Mouse (Mus musculus): ENCODE data around the gene Tmbim1. TPM values are rescaled to one million over a fixed set of nuclear protein-coding genes. Genes with fewer than 3 reads are reported as not detected.
A peak's percentile ranks its signal among the peaks of the same experiment; 100 is the strongest.
"Not testable (repeated sequence)": the region's sequence is repeated elsewhere in the genome, so short reads cannot be mapped to it uniquely, and the experiment has no call there.

Gene Tmbim1
- polyA plus RNA-seq, 1 experiment: 120 TPM

GRCm38 (mm10) chr1:74326916-74327315 is 21.5 kb upstream of the Tmbim1 start:
- not testable (repeated sequence) for DNase-seq (ENCODE audit: low spot score)

DNA sequence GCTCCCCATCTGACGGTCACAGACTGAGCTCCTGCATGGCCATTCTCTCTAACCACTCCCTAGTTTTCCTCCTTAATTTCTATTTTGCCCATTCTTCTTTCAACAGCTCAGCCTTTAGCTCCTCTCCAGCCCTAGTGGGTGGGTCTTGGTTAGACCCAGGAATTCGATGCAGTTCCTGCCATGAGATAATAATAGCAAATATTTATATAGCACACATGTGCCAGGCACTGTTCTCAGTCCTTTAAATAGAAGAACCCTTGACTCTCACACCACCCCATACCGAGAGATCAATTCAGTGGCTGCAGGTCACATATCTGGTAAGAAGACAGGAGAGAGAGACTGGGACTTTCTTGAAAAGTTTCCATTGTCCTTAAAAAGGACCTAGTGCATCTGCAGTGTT is 16.0 kb upstream of the Tmbim1 start:
- DNase-seq (ENCODE audit: low spot score): no peak

GRCm38 (mm10) chr1:74318711-74319110 is 13.3 kb upstream of the Tmbim1 start:
- no peak for DNase-seq (ENCODE audit: low spot score)

DNA sequence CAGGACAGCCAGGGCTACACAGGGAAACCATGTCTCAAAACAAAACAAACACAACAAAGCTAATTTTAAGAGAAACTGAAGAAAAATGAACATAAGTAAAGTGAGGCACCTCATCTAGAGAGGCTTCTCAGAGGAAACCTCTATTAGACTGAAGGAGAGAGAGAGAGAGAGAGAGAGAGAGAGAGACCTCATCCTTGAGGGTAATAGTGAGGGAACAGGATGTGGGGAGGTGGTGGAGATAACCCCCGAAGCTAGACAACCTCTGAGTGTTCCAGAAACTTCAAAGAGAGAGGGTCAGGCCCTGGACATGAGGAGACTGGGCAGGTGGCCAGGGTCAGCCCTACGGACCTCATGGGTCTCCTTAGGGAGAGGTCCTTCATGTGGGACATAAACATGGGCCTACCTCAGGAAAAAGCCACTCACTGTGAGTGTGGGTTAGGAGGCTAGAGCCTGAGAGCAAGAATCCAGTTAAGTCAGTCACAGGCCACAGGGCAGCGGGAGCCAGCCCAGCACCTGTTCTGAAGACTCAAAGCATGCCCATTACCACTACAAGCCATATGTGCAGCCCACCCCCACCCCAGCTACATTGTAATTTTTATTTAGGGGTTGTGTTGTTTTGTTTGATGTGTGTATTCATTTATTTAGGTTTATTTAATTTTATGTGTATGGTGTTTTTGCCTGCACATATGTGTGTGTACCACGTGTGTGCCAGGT is 10.8 kb upstream of the Tmbim1 start:
- no peak for DNase-seq (ENCODE audit: low spot score)

DNA sequence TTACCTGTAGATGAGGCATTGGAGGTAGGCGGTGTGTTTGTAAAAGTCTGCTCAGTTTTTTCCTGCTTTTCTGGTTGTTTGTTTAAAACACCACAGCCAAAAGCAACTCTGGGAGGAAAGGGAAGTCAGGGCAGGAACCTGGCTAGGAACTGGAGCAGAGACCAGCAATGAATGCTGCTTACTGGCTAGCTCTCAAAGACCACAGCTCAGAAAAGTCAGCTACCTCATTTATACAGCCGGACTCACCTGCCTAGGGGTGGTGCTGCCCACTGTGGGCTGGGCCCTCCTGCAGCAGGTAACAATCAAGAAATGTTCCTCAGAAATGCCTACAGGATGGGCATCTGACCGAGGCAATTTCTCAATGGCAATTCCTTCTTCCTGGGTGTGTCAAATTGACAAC is 9.4 kb upstream of the Tmbim1 start:
- DNase-seq (ENCODE audit: low spot score): no peak

DNA sequence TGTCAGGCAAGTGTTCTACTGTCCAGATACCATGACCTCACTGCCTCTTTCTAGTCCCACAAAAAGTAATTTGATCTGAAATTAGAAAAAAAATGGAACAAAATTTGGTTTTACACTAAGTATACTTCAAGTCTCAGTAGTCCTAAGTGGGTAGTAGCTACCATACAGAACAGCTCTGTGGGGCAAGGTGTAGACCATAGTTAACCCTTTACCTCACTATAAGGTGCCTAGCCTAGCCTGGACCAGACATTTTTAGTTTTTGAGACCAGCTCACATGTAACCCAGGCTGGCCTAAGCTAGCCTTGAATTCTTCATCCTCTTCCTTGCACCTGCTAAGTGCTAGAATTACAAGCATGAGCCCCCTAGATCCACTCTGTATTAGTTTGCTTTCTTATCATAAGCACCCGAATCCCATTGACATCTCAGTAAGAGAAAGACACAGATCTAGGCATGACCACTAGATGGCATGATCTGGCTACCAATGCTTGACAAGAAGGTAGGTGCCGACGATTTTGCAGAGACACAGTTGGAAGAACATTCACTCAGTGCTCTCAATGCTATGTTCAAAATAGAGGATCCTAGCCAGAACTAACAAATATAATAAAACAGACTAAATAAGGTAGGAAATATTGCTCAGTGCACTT is 7.7 kb upstream of the Tmbim1 start:
- DNase-seq (ENCODE audit: low spot score): no peak

GRCm38 (mm10) chr1:74309767-74310166 is 4.3 kb upstream of the Tmbim1 start:
- no peak for DNase-seq (ENCODE audit: low spot score)

GRCm38 (mm10) chr1:74308001-74308964 is 2.9 kb upstream of the Tmbim1 start:
- no peak for DNase-seq (ENCODE audit: low spot score)

DNA sequence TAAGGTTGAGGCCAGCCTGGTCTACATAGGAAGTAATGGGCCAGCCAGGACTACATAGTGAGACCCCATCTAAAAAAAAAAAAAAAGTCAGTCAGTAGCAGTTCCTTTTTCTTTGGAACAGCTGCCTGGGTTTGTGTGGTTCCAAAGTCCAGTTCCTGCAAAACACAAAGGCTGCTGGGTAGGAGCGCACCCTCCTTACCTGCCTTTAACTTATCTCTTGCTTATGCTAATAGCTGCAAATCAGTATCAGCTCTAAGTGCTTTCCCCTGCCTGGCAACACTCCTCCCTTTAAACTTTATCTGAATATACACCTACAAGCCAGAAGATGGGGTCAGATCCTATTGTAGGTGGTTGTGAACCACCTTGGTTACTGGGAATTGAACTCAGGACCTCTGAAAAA is 1.7 kb upstream of the Tmbim1 start:
- no peak for DNase-seq (ENCODE audit: low spot score)

DNA sequence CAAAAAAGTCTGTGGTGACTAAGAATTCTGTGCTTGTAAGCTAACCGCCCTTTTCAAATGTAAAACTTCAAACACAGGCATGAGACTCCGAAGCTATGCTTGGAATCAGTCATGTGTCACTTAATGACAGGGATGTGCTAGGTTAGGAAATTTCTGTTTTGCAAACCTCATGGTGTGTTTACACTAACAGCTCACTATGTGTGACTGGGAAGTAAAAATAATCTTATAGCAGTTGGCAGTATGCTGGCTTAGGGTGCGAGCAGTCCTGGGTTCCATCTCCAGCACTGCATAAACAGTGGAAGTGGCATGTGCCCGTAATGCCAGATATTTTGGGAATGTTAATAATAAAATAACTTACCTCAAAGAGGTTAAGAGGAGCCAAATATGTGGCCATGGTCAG is 476 bp downstream of the Tmbim1 start:
- no peak for DNase-seq (ENCODE audit: low spot score)

DNA sequence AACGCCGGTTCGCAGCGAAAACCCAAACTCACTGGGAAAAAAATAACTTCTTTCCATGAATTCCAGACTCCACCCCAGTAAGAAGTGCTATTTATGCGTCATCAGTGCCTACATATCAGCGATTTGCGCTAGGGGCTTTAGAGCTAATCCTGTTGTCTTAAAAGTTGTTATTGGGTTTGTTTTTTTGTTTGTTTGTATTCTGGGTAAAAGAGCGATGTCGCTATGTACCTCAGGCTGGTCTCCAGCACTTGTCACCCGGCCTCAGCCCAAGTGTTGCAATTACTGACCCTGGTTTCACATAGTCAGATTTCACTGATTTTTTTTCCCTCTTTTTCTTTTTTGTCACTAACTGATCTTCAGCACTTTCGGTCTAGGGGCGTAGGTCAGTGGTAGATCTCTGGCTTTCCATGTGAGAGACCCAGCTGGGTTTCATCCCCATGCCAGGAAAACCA is 1.1 kb downstream of the Tmbim1 start:
- no peak for DNase-seq (ENCODE audit: low spot score)

- peak; percentile 83 for DNase-seq (ENCODE audit: low spot score)
Observed at GRCm38 (mm10) chr1:74303509-74304338, 1.7 kb downstream of the Tmbim1 start.

DNA sequence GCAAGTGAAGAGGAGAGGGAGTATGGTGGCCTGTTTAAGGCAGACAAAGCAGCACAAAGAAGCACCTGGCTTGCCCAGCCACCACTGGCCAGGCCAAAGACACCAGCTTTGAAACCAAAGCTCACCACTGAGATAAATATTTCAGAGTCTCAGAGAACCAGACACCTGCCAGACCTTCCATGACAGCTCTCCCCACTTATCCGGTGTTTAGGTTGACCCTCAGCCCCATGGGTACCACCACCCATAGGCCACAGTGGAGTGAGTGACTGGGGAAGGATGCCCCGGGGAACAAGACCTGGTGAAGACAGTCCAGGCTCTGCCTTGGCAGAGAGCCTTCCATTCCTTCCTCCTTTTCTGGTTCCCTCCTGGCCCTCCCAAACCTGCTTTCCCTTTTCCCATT is 2.6 kb downstream of the Tmbim1 start:
- no peak for DNase-seq (ENCODE audit: low spot score)

DNA sequence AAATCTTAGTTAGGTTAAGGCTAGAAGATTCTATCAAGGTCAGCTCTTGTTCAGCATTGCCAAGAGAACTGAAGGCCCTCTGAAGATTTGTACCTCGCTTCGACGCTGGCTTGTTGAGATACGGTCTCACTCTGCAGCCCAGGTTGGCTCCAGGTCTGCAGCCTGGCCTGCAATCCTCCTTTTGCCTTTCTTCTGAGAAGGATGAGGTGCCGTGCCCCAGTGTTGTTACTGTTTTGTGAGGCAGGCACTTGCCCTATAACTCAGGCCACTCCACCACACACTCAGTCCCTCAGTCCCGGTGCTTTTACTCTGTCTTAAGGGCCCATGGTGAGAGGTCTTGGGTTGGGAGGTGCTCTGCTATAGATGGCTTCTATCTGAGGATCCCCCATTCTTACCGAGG is 3.2 kb downstream of the Tmbim1 start:
- DNase-seq (ENCODE audit: low spot score): no peak

- DNase-seq (ENCODE audit: low spot score): no peak
Observed at GRCm38 (mm10) chr1:74300347-74301110, 4.9 kb downstream of the Tmbim1 start.

- DNase-seq (ENCODE audit: low spot score): no peak
Observed at GRCm38 (mm10) chr1:74298996-74299395, 6.4 kb downstream of the Tmbim1 start.

GRCm38 (mm10) chr1:74298157-74298750 is 7.2 kb downstream of the Tmbim1 start:
- no peak for DNase-seq (ENCODE audit: low spot score)

DNA sequence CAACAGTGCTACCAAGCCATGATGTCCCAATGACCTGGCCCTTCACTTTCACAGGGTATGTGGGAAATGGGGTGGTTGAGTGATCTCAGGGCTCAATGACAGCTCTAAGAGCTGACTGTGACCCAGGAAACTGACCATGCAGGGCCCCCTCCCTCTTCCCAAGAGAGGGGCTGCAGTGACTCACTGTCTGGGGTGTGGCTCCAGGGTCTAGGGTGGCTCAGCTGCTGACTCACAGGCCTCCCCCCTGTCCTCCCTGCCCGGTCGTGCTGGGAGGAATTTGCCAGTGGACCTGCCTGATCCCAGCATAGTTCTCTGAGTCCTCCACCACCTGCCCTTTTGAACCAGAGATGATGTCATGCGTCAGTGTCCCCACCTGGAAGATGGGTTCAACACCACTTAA is 8.2 kb downstream of the Tmbim1 start:
- peak; percentile 59 for DNase-seq (ENCODE audit: low spot score)

DNA sequence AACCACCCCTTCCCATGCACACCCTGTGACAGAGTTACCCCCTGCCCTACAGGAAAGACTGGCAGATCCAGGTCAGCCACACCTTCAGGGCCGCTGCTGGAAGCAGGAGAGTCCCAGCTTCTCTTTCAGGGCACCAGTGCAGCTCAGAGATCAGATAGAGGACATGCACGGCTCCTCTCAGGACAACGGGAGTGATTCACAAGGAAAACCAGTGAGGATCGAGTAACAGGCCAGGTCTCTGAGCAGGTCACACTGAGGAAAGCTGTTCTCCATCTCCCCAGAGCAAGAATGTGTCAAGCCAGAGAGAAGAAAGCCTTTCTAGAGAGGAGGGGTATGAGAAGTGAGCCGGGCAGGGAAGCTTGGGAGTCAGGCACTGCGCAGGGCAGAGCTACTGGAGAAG is 8.9 kb downstream of the Tmbim1 start:
- DNase-seq (ENCODE audit: low spot score): peak; percentile 54

DNA sequence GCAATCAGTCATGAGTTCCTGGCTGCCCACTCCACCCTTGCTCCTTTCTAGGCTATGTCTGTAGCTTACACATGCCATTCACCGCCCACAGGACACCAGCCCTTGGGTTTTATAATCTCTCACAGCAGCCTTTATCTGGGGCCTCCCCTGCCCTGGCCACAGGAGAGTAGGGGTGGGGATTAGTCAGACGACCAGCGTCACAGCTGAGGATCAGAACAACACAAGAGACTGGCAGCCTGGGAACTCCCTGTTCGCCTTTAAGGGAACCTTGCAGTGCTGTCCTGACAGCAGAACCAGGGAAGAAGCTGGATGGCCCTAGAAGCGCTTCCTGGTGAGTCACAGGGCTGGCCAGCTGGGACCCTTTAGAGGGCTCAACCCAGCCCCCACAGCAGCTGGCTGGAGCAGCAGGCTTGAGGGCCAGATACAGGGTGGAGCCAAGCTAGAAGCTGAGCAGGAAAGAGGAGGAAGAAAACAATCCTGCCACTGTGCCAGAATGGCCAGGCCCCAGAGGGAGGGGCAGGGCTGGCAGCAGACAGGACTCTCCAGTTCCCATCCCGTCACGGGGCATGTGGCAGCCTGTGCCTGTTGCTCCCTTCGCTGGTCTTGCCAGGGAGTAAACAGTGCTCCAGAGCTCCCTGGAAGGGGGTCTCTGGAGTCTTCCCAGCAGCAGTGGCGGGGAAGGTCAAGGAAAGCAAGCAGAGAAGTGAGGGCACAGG is 9.8 kb downstream of the Tmbim1 start:
- peak; percentile 84 for DNase-seq (ENCODE audit: low spot score)
